In the genomic region with DNA sequence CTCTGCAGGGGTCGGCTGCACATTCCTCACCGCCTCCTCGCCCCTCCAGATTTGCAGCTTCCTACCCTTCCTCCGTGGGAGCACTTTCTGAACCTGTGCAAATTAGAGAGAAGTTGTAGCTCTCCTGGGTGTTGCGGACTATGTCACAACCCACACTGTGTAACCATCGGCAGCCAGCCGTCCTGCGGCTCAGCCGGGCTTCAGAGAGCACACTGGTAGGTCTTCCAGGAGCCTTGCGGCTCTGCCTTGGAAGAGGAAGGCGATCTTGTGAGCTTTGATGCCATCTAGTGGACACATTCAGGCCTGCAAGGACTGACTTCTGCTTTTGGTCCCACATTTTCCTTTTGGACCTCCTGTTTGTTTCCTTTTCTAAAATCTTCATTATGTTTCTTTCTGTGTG, we compare ENCODE assay signal across 8 mouse cellular contexts. TPM values are rescaled to one million over a fixed set of nuclear protein-coding genes. Genes with fewer than 3 reads are reported as not detected.
DNase-seq lines count a peak whose midpoint lies in the region; ATAC-seq lines count a peak whose summit lies in the region.

No protein-coding gene starts in this region.

- H3K36me3 ChIP-seq in hindbrain, embryonic 14.5 days (replicated peaks; ENCODE audit: control insufficient read depth, insufficient read depth), result no peaks in the 10 kb centered on the region

- no peaks in the 10 kb centered on the region for H3K27me3 ChIP-seq in hindbrain, embryonic 14.5 days (ENCODE audit: control insufficient read depth, insufficient read depth, low read length)

- DNase-seq in NIH3T3 (ENCODE audit: low read depth), result peak; percentile 91
- DNase-seq in cerebellum, postnatal 10 days, result peak; percentile 92 to 93
- DNase-seq in frontal cortex, postnatal 25 days (ENCODE audit: low spot score in 2 of 2), result peak; percentile 76 to 80
- peak; percentile 92 for DNase-seq in hindbrain, embryonic 14.5 days (ENCODE audit: low spot score)
- peak; percentile 76 for DNase-seq in layer of hippocampus, postnatal 36 days
- DNase-seq in lung, postnatal 25 days (ENCODE audit: low spot score), result peak; percentile 89
- DNase-seq in retina, embryonic 14.5 days (ENCODE audit: low spot score), result peak; percentile 93
- peak; percentile 77 to 80 for DNase-seq in thymus, postnatal 36 days

- H3K27ac ChIP-seq in hindbrain, embryonic 14.5 days, result no peak overlapping the region

- H3K4me3 ChIP-seq in hindbrain, embryonic 14.5 days (replicated peaks; ENCODE audit: low read length), result peak overlapping the region; percentile 33

- no peaks in the 10 kb centered on the region for H3K9me3 ChIP-seq in hindbrain, embryonic 14.5 days (ENCODE audit: control insufficient read depth, low read length)

- peak; percentile 70 for ATAC-seq in hindbrain, embryonic 14.5 days (ENCODE audit: low FRiP score)

- peak overlapping the region; percentile 50 for H3K9ac ChIP-seq in hindbrain, embryonic 14.5 days

- peak overlapping the region; percentile 70 for H3K4me2 ChIP-seq in hindbrain, embryonic 14.5 days (replicated peaks)

- peaks cover 21% of the 10 kb centered on the region for H3K4me1 ChIP-seq in hindbrain, embryonic 14.5 days (replicated peaks; ENCODE audit: control insufficient read depth, insufficient read depth, low read length)

- 0% methylated on average over 11 of the region's 11 CpGs for WGBS in hindbrain, embryonic 14.5 days

RNA-seq across cellular contexts. Expression of a gene that starts 38.0 kb away (rescaled TPM):
- polyA plus RNA-seq in hindbrain, embryonic 14.5 days (2014; fragmentation: Nextera tagmentation; extraction: Ambion mirVana), result 27.1 and 27.6 TPM in 2 replicates
- total RNA-seq in layer of hippocampus, postnatal 36 days (2021), result 10 to 100 TPM; 34.6 to 35.3 TPM

RNA-seq across cellular contexts. Expression of a gene that starts 49.9 kb away (rescaled TPM):
- polyA plus RNA-seq in hindbrain, embryonic 14.5 days (2014; fragmentation: Nextera tagmentation; extraction: Ambion mirVana), result 2,816 and 2,951 TPM in 2 replicates
- 100 to 1,000 TPM; 365 to 366 TPM for total RNA-seq in layer of hippocampus, postnatal 36 days (2021)
